Mouse (Mus musculus) neural tube, postnatal 0 days (tissue): ENCODE measurements around the gene Tspan11. TPM values are rescaled to one million over a fixed set of nuclear protein-coding genes. Genes with fewer than 3 reads are reported as not detected.

ENCODE experiments used
- polyA plus RNA-seq: library from polyadenylated mRNA; unstranded; fragments of >200 nt; fragmentation: Nextera tagmentation; extraction: Ambion mirVana; gene quantifications from 2 replicates; pipeline ENCODE4 v1.2.1, GENCODE M21; 2015

Gene Tspan11
- 5.6 and 7.3 TPM in 2 replicates for polyA plus RNA-seq

DNA sequence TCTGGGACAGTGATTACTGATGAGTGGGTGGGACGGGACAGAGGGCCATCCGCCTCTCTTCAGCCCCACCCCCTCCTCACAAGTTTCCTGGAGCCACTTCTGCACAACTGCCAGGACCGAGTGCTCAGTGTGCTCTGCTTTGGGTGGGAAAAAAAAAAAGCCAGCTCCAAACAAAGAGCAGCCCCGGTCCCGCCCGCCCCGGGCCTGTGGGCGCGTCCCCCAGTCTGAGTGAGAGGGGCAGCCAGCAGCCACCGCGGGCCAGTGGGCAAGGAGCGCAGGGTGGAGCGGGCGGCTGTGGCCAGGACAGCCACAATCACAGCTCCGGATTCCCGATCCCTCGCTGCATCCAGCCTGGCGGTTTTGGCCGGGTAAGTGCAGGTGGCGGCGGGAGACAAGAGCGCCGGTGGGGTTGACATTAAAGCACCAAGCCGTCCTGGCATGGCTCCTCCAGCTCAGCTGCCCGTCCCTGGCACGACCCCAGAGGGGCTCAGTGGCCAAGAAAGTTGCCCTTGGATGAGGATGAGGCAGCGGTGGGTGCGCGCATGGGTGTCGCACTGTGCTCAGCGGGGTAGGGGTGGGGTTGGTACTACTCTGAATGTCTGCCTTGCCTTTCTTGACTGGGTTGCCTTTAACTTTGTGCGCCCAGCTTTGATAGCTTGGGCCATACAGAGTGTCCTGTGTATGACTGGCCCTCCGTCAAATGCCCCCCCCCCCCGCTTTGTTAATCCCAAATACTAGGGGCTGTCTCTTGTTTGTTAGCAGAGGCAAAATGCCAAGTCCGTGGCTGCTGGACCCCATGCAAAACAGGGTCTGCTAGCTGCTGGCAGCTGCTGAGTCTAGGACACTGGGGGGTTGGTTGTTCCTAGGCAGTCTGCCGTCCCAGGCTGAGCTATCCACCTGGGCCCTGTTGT is at the start of gene Tspan11:
Gene Tspan11, plus strand, starts transcription at position 79 of the 911 bp plus-strand sequence.

Other genes starting within 250 kb of the Tspan11 start
- 37.4 and 40.3 TPM in 2 replicates for gene Prmt8, start 118.1 kb upstream of the Tspan11 start, polyA plus RNA-seq